Mouse (Mus musculus) C2C12 (cell line): ENCODE measurements at regions not wholly inside any gene's neighbourhood (a gene's known extent, or its start where the extent isn't known, plus 50 kb on each side); places are given as distances from the start of the nearest gene placed in this dataset.

ENCODE experiments used
- CTCF ChIP-seq: IDR thresholded peaks from one replicate; pipeline ENCODE4 v1.5.1; 2011; ENCODE audit not compliant: control insufficient read depth, insufficient read depth, insufficient read length
- FOSL1 ChIP-seq: IDR thresholded peaks from one replicate; pipeline ENCODE4 v1.8.0; 2011; ENCODE audit warnings: mild to moderate bottlenecking, low read length; ENCODE audit not compliant: poor library complexity, insufficient read depth, severe bottlenecking
- MAX ChIP-seq: IDR thresholded peaks from one replicate; pipeline ENCODE4 v1.6.1; 2011; ENCODE audit warnings: mild to moderate bottlenecking, control low read depth
- MYOG ChIP-seq: IDR thresholded peaks from one replicate; pipeline ENCODE4 v1.6.1; 2011; ENCODE audit not compliant: control insufficient read depth, insufficient read length; ENCODE audit errors: extremely low read depth
- USF1 ChIP-seq: IDR thresholded peaks from one replicate; pipeline ENCODE4 v1.6.1; 2011; ENCODE audit warnings: low read depth, mild to moderate bottlenecking, control low read depth, moderate library complexity

GRCm38 (mm10) chr5:52035339-52035738 lies 155.0 kb downstream of the Dhx15 start:
- peak; percentile 76 for TF ChIP-seq FOSL1
- no peak for TF ChIP-seq USF1
- no peak for TF ChIP-seq CTCF
- no peak for TF ChIP-seq MYOG
- TF ChIP-seq MAX = no peak
